Mouse (Mus musculus) ovary, adult 18-20 months (tissue): ENCODE measurements at regions not wholly inside any gene's neighbourhood (a gene's known extent, or its start where the extent isn't known, plus 50 kb on each side); places are given as distances from the start of the nearest gene placed in this dataset.

ENCODE experiments used
- DNase-seq: peaks from one replicate; pipeline ENCODE4 v3.0.0; 2022; ENCODE audit warnings: low spot score, mixed read lengths

- DNase-seq = no peak
Observed at GRCm38 (mm10) chr12:107118364-107118763, 370.1 kb upstream of the 3110018I06Rik start.

GRCm38 (mm10) chr12:107119076-107119475 lies 369.4 kb upstream of the 3110018I06Rik start:
- no peak for DNase-seq

GRCm38 (mm10) chr12:107120486-107121186 lies 367.8 kb upstream of the 3110018I06Rik start:
- no peak for DNase-seq

- no peak for DNase-seq
Observed at GRCm38 (mm10) chr12:107121990-107122389, 366.4 kb upstream of the 3110018I06Rik start.

- DNase-seq = no peak
Observed at GRCm38 (mm10) chr12:107123661-107124060, 364.8 kb upstream of the 3110018I06Rik start.

GRCm38 (mm10) chr12:107124263-107124885 lies 364.1 kb upstream of the 3110018I06Rik start:
- DNase-seq = no peak

GRCm38 (mm10) chr12:107125201-107125600 lies 363.2 kb upstream of the 3110018I06Rik start:
- no peak for DNase-seq

GRCm38 (mm10) chr12:107126056-107126455 lies 362.4 kb upstream of the 3110018I06Rik start:
- no peak for DNase-seq

GRCm38 (mm10) chr12:107127591-107127990 lies 360.8 kb upstream of the 3110018I06Rik start:
- no peak for DNase-seq

- no peak for DNase-seq
Observed at GRCm38 (mm10) chr12:107129232-107129631, 359.2 kb upstream of the 3110018I06Rik start.

GRCm38 (mm10) chr12:107131351-107131750 lies 357.1 kb upstream of the 3110018I06Rik start:
- DNase-seq = no peak

GRCm38 (mm10) chr12:107131841-107132240 lies 356.6 kb upstream of the 3110018I06Rik start:
- no peak for DNase-seq

GRCm38 (mm10) chr12:107132501-107132900 lies 355.9 kb upstream of the 3110018I06Rik start:
- DNase-seq = no peak

- DNase-seq = no peak
Observed at GRCm38 (mm10) chr12:107134353-107134752, 354.1 kb upstream of the 3110018I06Rik start.

- no peak for DNase-seq
Observed at GRCm38 (mm10) chr12:107138677-107139400, 349.6 kb upstream of the 3110018I06Rik start.

GRCm38 (mm10) chr12:107140957-107141595 lies 347.4 kb upstream of the 3110018I06Rik start:
- DNase-seq = no peak

GRCm38 (mm10) chr12:107142226-107142625 lies 346.2 kb upstream of the 3110018I06Rik start:
- no peak for DNase-seq

- DNase-seq = no peak
Observed at GRCm38 (mm10) chr12:107146608-107147121, 341.8 kb upstream of the 3110018I06Rik start.

- no peak for DNase-seq
Observed at GRCm38 (mm10) chr12:107148451-107148850, 340.0 kb upstream of the 3110018I06Rik start.

- DNase-seq = no peak
Observed at GRCm38 (mm10) chr12:107151089-107151488, 337.3 kb upstream of the 3110018I06Rik start.

GRCm38 (mm10) chr12:107154668-107155067 lies 333.8 kb upstream of the 3110018I06Rik start:
- no peak for DNase-seq

GRCm38 (mm10) chr12:107156791-107157428 lies 331.5 kb upstream of the 3110018I06Rik start:
- DNase-seq = no peak
